Mouse (Mus musculus) left cerebral cortex, postnatal 10 days (tissue): Measurements from ENCODE around the gene Tomm34. TPM values are rescaled to one million over a fixed set of nuclear protein-coding genes. Genes with fewer than 3 reads are reported as not detected.
A peak's percentile ranks its signal among the peaks of the same experiment; 100 is the strongest.

ENCODE experiments used
- DNase-seq, 2 experiments: peaks; one replicate each; pipeline ENCODE4 v3.0.0; 2021 to 2022; ENCODE audit warnings: low spot score in 2 of 2, mixed read lengths in 1 of 2; ENCODE audit errors: extremely low spot score in 1 of 2
- intact Hi-C: fragments of 180-260 bp; cut with DNase I; formaldehyde crosslinking; loops from one replicate; pipeline ENCODE4 v1.15.1; 2025
- total RNA-seq, 2 experiments: library from RNA; stranded (reverse); gene quantifications; 2 replicates each; pipeline ENCODE4 v1.2.3; 2021

The Tomm34 gene
- total RNA-seq = 10 to 100 TPM; 34.9 to 35.5 TPM

DNA sequence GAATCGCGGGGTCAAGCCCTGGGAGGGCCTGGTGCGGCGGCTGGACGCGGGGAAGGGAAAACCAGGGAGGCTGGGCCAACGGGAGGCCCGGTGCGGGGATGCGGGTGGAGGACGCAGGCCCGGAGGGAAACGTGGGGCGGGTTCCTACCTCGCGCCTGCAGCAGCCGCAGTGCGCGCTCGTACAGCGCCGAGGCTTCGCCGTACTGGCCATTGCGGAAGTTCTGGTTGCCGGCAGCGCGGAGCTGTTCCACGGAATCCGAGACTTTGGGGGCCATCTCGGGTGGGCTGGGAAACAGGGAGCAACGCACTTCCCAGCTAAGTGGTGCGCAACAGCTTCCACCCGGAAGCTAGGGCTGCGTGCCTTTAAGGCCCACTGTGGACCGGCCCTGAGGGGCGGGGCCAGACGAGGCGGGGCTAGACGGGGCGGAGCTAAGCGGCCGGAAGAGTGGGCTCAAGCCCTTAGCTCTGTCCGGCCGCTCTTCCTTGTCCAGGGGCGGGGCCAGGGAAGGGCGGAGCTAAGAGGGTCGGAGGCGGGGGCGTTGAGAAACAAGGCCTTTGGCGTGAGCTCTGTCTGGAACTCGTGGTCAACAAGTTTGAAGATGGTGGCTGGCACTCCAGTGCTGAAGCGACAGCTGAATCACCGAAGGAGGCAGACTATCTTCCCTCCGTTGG, at the start of gene Tomm34:
TSS of gene Tomm34 (minus strand) at position 405 of the 672 bp plus-strand sequence.
- intact Hi-C loops = no loop called here
- peak; percentile 73 to 97 for DNase-seq

DNA sequence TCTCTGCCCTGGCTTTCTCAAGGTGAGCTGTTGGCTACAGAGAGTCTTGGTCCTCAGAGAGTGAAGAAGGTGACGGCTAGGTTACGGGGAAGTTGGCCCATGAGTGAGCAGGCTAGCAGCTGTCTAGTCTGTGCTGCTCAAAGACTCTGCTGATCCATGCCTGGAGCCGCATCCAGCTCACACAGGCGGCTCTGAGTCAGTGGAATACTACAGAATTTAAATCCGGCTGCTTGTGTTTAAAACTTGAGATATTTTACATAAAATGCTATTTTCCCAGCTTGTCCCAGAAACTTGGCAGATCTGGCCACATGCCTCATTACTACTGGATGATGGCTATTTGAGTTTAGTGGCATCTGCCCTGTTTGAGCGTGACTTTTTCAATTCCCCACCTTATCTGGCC, 48.5 kb upstream of the Tomm34 start:
- intact Hi-C loops = no loop called here
- no peak for DNase-seq

DNA sequence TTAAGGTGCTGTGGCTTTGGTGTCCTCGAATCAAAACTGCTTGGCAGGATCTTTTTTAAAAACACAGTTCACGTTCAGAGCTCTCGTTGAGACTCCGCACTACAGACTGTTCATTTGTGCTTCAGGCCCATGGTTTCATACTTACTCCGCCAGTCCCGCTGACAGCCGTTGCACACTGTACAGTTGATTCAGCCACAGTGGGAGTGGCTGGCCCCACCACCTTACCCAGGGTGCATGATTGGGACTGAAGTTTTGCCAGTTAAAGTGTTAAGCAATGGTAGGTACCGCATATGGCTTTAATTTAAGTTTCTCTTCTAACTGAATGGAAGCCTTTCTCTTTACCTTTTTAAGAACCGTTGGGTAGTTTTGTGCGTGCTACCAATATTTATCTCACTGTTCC, 44.6 kb upstream of the Tomm34 start:
- no peak for DNase-seq
- intact Hi-C loops = no loop called here

DNA sequence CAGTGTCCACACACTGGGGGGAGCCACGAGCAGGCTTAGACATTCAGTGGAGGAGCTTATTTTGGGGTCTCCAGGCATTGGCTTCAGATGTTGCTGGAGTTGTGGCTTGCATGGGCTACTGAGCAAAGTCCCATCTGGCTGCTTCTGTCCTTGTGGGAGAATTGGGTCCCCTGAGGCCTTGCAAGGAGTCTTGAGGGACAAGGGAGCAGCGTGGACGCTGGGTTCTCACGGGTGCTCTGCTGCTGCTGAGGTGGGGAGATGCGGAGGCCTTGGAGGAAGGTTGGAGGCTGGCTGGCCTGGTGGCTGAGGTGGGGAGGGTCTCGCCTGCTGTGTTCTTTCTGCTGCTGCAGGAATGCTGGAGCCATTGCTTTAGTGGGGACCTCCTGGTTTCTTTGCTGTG, 43.1 kb upstream of the Tomm34 start:
- intact Hi-C loops = no loop called here
- no peak for DNase-seq

DNA sequence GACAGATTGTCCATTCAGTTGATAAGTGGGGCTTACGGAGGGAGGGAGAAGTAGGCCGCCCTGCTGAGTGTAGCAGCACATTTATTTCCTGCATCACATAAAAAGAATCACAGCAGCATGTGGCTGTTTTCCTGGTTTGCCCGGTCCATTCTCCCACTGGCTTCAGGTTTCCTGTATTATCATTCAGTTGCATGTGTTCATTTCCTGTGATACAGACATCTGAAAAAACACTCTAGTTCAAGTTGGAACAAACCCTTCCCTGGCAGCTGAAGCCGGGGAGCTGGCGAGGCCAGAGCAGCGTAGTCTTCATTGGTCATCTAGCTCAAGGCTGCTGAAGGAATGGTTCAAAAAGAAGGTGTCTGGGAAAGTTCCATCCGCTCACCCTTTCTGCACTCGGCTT, 40.6 kb upstream of the Tomm34 start:
- intact Hi-C loops = no loop called here

DNA sequence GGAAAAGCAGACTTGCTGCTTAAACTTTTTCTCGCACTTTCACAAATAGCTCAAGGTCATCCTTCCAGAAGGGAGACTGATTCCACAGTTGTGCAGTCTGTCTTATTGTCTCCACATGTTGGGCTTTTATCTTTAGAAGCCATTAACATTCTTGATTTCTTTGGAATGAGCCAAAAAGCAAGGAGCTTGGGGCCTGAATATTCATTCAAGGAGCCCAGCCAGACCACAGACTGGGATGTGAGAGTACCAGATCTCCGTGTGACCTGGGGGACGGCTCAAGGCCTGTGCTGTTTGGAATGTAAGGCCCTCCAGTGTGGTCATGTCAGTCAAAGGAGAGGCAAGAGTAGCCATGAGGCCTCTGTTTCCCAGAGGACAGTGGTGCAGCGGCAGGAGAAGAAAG, 37.5 kb upstream of the Tomm34 start:
- intact Hi-C loops = no loop called here
- DNase-seq = no peak

More for the DNA sequence above, 40.6 kb upstream of the Tomm34 start:
- DNase-seq = no peak

DNA sequence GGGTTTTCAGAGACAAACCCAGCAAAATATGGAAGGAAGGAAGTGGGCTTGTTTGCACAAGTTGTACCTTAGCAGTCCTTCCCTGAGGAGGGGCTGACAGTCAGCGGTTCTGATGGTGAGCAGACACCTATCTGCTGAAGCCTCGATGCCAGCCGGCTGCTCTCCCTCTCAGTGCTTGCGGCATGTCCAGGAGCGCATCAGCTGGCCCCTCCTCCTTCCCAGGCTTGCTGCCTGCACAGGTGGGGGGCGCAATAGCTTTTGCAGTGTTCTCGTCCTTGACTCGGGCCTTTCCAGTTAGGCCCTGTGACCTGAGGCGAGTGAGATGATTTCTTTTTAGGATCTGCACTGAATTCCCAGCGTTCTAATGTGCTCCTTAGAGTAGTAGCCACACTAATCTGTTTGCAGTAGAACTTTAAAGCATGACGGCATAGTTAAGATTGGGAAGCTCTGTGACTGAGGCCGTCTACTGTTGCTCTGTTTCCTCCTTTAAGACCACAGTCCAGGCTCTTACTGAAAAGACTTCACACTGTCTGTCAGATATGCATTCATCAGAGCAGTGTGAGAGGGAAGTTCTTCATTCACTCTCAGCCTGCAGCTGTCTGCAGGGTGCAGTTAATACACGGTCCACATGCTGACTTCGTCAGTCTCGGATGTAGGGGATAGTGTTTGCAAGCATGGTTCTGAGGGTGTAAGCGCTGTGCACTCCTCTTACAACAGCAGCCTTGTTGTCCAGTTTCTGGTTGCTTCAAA, 36.3 kb upstream of the Tomm34 start:
- DNase-seq = no peak
- intact Hi-C loops = no loop called here

DNA sequence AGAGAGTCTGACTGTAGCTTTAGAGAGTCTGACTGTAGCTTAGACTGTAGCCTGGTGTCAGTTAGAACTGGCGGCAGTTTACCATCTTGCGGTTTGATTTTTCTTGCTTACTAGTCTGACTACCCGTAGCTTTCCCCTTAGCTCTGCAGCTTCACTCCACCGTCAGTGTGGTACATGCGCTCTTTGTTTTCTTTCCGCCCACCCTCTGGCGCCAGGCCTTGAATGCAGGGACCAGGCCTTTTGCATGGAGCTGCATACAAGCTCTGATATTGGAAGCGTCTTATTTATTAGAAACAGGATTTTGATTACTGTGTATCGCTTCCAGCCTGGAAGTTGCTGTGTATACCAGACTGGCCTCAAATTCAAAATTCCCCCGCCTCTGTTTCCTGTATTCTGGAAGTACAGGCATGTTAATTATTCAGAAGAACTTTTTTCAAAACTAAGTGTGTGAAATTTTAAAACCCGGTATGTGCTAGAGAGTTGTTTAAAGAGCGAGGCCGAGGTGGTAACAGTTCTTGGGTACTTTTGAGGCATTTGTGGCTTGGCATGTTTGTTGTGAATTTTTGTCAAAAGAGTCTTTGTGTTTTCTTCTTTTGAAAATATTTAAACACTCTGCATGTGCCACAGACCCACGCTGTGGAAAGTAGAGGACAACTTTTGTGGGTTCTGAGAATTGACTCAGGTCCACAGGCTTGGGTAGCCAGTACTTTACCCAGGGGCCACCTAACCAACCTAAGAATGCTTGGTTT, 35.5 kb upstream of the Tomm34 start:
- intact Hi-C loops = no loop called here
- no peak for DNase-seq

DNA sequence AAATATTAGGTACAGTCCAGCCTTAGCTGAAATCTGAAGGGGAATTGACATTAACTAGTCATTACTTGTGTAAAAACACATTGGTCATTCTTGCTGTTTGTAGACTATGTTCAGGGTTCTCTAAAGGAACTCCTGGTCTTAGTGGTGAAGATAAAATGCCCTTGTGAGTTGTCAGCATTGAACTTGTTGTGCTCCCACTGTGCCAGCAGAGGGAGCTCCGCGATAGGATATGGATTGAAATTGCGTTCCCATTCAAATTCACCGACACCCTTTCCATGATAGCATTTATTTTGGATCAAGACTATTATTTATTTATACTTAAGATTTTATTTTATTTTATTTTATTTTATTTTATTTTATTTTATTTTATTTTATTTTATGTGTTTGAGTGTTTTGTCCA, 32.5 kb upstream of the Tomm34 start:
- DNase-seq = peak; percentile 69 to 70
- intact Hi-C loops = loop anchor here (5.0 kb wide), 2 partner anchors 284 to 304 kb away; partner anchors contain the start of genes Matn4 and Slpi

DNA sequence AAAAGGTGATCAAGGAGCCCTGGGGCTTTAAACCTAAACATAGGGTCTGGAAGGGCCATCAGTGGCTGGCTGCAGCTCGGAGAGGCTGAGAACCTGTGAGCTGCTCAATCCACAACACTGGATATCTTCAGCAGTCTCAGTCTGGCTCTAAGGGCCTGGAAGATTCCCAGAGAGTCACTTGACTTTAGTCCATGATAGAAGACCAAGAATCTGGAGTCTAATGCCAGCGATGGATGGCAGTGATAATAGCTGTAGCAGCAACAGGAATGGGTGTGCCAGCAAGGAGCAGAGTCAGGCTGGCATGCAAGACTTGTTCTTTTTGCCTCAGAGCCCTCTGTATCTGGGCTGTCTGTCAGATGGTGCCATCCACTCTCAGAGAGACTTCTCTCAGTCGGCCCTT, 31.4 kb upstream of the Tomm34 start:
- intact Hi-C loops = loop anchor here (5.0 kb wide), 2 partner anchors 285 to 305 kb away; partner anchors contain the start of genes Matn4 and Slpi
- no peak for DNase-seq

DNA sequence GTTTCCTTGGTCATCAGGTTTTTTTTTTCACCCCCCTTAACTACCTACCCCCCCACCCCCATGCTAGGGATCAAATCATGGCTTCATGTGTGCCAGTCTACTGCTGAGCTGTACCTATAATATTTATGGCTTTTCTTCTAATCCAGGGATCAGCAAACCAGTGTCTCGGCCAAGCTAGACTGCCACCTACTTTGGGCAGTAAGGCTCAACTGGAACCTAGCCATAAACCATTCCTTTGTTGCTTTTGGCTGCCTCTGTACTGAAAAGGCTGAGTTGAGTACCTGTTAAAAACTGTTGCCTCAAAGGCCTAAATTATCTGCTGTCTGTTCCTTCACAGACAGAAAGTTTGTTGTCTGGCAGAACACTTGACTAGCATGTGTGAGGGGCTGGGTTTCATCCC, 31.0 kb upstream of the Tomm34 start:
- intact Hi-C loops = loop anchor here (5.0 kb wide), 2 partner anchors 285 to 305 kb away; partner anchors contain the start of genes Matn4 and Slpi
- DNase-seq = no peak

DNA sequence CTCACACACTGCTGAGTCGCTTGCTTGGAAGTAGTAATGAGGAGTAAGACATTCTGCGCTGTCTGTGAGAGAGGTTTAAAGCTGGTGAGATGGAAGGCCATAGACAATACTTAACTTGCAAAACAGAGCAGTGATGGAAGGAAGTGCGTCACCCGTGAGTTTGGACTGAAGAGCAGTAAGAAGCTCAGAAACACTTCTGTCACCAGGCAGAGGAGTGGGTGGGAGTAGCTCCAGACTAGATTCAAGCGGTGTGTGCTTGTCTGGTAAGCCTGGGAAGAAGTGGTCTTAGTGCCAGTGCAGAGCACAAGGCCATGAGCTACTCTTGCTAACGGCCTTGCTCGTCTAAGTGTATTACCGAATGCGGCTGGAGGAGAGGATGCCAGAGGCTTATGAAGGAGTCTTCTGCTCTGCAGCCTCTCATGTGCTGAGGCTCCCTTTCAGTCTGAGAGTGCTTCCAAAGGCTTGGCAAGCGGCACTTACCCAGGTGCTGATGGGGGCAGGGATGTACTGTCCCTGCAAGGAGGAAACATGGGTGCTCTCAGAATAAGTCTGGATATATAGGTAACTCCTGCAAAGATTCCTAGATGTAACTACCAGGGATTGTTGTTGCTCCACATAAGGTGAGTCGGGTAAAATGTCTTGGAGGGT, 27.8 kb upstream of the Tomm34 start:
- DNase-seq = no peak
- intact Hi-C loops = no loop called here

DNA sequence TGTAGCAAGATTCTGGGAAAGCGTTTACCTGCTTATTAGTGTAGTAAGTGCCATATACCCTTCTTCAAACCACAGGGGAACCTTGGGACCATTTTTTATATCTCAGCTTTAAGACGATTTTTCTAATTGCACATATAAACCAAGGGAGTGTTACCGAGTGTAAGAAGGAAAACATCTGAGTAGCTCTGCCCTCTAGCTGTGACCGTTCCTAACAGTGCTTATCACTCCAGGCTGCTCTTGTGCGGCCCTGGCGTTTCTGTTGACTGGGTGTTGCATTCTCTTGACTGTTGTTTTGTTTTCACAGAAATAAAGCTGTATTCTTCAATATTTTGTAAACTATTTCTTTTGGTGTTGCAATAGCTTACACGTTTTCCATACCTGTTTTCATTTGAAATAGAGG, 23.2 kb upstream of the Tomm34 start:
- intact Hi-C loops = no loop called here
- no peak for DNase-seq

DNA sequence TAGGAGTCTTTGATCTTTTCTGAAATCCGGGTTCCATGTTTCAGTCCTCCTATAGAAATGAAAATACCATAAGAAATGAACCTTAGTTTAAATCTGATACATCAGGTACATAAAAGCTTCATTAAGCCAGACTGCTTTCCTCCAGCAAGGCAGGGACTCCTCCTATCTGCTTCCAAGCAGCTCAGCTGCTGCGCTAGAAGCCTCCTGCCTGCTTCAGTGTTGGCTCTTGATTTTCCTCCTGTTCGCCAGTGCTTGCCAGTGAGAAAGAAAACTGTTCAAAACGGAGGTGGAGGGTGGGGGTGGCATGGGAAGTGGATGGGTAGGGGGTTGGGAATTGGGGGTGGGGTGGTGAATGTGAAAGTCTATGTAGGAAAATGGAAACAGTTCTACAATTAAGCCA, 18.5 kb upstream of the Tomm34 start:
- no peak for DNase-seq
- intact Hi-C loops = no loop called here

DNA sequence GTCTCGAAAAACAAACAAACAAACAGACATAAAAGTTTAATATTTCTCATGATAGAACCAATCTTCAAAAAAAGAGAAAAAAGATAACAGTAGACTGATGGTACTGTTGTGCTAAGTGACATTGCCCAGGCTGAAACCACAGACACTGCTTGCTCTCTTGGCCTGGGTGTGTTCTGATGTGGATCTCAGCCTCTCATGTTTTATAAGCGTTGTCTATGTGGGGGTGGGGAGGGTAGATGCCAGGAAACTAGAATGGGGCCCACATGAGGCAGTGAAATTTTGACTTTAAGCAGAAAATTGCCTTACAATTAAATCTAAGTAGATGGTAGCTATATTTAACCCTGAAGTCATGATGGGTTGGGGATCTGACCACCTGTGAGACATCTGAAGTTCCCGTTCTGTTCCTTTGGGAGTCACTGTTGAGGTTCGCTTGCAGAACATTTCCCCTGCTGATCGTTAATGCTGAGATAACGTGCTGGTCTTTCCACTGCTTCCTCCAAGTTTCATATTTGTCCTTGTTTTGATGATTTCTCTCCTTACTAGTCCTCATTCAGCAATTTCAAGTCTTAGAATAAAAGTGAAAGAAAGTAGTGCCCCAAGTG, 16.5 kb upstream of the Tomm34 start:
- intact Hi-C loops = no loop called here
- DNase-seq = no peak

DNA sequence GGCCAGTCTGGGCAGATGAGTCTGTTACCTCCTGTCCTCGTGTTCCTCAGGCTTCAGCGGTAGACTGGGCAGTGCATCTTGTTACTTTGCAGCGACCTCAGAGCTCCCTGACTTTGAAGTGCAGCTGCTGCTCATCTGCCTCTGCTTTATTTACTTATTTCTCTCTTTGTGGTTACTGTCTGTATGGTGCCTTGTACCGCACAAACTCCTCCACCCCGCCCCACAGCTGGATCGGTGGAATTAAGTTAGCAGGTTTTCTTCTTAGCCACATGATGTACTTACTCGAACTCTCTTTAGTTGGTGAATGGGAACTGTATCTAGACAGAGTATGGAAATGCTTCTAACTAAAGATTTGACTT, 13.4 kb upstream of the Tomm34 start:
- no peak for DNase-seq
- intact Hi-C loops = no loop called here

DNA sequence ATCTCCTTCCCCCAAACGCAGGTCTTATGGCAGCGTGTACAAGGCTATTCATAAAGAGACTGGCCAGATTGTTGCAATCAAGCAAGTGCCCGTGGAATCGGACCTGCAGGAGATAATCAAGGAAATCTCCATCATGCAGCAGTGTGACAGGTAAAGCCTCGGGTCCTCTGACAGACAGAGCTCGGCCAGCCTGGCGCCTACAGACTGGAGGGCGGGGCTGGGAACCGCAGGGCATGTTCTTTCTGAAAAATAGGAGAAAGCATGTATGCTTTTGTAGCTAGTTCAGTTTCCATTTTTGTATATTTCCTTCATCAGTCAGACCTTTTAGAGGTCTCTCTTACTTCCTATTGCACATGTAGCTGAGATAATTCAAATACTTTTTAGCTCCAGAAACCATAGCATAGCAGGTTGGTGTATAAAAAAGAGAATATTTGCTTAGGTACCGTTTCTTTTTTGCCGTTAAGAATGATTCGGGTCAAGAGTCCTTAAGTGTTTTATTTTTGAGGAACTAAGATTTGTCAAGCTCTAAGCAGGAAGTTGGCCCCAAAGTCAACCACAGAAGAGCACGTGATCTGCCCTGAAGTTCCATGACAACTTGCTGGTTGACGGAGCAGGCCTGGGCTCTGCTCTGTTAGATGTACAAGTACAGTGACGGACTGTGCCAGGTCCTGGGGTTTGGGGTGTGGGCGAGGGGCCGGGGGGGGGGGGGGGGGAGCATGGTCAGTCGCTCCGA, 12.8 kb upstream of the Tomm34 start:
- no peak for DNase-seq
- intact Hi-C loops = no loop called here

DNA sequence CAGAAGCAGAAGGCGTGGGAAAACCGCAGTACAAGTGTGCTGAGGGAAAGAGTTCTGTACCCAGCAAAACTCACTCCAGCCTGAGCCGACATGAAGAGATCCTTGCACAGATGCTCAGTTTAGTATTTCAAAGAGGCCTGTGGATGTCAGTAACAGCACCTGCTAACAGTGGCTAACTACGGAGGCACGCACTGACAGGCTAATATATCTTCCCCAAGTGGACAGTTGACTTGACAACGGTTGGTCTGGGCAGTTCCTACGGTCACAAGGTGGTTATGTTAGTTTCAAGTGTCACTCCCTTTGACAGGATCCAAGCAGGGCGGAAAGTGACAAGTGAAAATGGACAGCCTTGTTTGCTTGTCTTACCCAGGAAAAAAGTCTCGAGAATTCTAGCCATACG, 11.2 kb upstream of the Tomm34 start:
- intact Hi-C loops = no loop called here
- DNase-seq = no peak
